Mouse (Mus musculus): ENCODE results near the gene Fkbp14. TPM values are rescaled to one million over a fixed set of nuclear protein-coding genes. Genes with fewer than 3 reads are reported as not detected.

The Fkbp14 gene
- polyA plus RNA-seq, 1 experiment from 2014 or later: 8.1 TPM

DNA sequence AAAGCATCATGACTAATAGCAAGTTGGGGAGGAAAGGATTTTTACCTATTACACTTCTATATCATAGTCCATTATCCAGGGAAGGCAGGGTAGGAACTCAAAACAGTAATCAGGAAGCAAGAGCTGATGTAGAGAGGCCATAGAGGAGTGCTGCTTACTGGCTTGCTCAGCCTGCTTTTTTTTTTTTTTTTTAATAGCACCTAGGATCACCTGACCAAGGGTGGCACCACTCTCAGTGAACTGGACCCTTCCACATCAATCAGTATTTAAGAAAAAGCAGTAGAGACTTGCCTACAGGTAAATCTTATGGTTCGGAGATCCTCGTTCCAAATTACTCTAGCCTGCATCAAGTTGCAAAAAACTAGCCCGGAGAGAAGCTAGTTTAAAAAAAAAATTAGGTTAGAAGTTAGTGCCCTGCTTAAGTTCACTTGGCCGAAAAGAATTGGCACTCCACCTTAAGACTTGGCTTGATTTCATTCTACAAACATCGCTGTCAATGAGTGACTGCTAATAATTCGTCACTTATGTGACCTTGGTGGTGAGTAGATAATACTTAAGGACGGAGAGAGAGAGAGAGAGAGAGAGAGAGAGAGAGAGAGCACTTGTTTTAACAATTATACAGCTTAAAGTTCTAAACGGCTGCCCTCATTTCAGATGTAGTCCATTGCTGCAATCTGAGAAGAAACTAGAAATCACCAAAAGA, 3.2 kb downstream of the Fkbp14 start:
- H3K4me3 ChIP-seq (ENCODE audit: low read depth, low read length): peak overlapping the region; percentile 54
- peak overlapping the region; percentile 79 for H3K4me2 ChIP-seq (ENCODE audit: low read length)
- WGBS: 61% methylated on average over 8 of the region's 8 CpGs
- H3K9me3 ChIP-seq (replicated peaks; ENCODE audit: control insufficient read depth, low read length, poor library complexity, severe bottlenecking): no peaks in the 10 kb centered on the region
- no peak overlapping the region for H3K9ac ChIP-seq (ENCODE audit: low read depth, low read length)
- peaks cover 26% of the 10 kb centered on the region for H3K4me1 ChIP-seq (ENCODE audit: control insufficient read depth, insufficient read depth, low read length)
- H3K27me3 ChIP-seq (ENCODE audit: control insufficient read depth, insufficient read depth, low read depth, low read length): no peaks in the 10 kb centered on the region
- H3K36me3 ChIP-seq (ENCODE audit: control insufficient read depth, insufficient read depth, low read length): no peaks in the 10 kb centered on the region
- no peak for ATAC-seq
- H3K27ac ChIP-seq (ENCODE audit: low read length): no peak overlapping the region

DNA sequence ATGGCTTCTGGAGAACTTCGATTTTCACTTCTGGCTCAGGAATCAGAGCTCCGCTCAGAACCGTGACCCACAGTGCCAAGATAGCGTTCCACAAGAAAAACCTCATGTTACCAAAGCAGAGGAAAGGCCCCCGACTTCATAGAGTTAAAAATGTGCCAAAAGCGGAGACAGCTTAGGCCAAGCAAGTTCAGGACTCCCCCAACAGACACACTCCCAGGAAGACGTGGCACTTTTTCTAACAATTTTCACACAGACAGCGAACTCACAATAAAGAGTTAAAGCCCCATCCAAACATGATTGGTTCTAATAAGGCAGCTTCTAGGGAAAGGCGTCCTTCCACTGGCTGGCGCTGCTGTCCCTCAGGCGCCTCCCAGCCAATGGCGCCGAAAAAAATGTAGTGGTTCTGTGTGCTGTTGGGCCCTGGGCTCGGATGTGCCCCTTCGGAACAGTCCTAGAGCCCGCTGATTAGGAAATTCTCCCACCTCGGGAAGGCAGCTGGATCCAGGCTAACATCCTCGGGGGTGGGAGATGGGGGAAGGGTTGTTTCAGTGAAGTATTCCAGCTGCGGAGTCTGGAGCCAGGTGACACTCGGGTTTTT, 4.1 kb downstream of the Fkbp14 start:
- H3K27me3 ChIP-seq (ENCODE audit: control insufficient read depth, insufficient read depth, low read depth, low read length): no peaks in the 10 kb centered on the region
- WGBS: 0% methylated on average over 20 of the region's 20 CpGs
- H3K4me2 ChIP-seq (ENCODE audit: low read length): peak overlapping the region; percentile 79
- no peaks in the 10 kb centered on the region for H3K9me3 ChIP-seq (replicated peaks; ENCODE audit: control insufficient read depth, low read length, poor library complexity, severe bottlenecking)
- ATAC-seq: peak; percentile 93
- H3K36me3 ChIP-seq (ENCODE audit: control insufficient read depth, insufficient read depth, low read length): no peaks in the 10 kb centered on the region
- H3K4me1 ChIP-seq (ENCODE audit: control insufficient read depth, insufficient read depth, low read length): peaks cover 26% of the 10 kb centered on the region
- H3K4me3 ChIP-seq (ENCODE audit: low read depth, low read length): peak overlapping the region; percentile 54
- H3K27ac ChIP-seq (ENCODE audit: low read length): peak overlapping the region; percentile 75
- H3K9ac ChIP-seq (ENCODE audit: low read depth, low read length): peak overlapping the region; percentile 67

DNA sequence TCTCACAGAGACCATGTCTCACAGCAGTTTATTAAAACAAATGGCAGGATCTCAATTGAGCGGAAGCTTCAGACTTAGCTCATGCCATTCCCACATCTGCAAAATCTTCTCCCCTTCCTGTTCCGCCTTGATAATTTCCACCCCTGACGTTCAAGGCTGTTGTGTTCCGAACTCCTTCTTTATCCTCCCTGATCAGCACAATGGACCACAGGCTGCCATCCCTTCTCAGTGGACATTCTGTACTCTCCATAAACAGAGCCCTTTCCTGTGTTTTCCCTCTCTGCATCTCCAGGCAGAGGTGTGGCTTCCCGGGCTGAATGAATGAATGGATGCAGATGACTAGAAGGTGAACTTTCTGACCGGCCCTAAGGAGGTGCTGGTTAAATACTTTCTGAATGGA, 5.3 kb downstream of the Fkbp14 start:
- no peak overlapping the region for H3K27ac ChIP-seq (ENCODE audit: low read length)
- no peak overlapping the region for H3K4me3 ChIP-seq (ENCODE audit: low read depth, low read length)
- no peaks in the 10 kb centered on the region for H3K36me3 ChIP-seq (ENCODE audit: control insufficient read depth, insufficient read depth, low read length)
- WGBS: 46% methylated on average over 6 of the region's 6 CpGs
- H3K9ac ChIP-seq (ENCODE audit: low read depth, low read length): no peak overlapping the region
- 0 out of 2 replicates have a peak overlapping the region, but pooled peaks have one; percentile 1 for H3K4me2 ChIP-seq (ENCODE audit: low read length)
- no peak for ATAC-seq
- H3K9me3 ChIP-seq (replicated peaks; ENCODE audit: control insufficient read depth, low read length, poor library complexity, severe bottlenecking): no peaks in the 10 kb centered on the region
- no peaks in the 10 kb centered on the region for H3K27me3 ChIP-seq (ENCODE audit: control insufficient read depth, insufficient read depth, low read depth, low read length)
- peaks cover 21% of the 10 kb centered on the region for H3K4me1 ChIP-seq (ENCODE audit: control insufficient read depth, insufficient read depth, low read length)

DNA sequence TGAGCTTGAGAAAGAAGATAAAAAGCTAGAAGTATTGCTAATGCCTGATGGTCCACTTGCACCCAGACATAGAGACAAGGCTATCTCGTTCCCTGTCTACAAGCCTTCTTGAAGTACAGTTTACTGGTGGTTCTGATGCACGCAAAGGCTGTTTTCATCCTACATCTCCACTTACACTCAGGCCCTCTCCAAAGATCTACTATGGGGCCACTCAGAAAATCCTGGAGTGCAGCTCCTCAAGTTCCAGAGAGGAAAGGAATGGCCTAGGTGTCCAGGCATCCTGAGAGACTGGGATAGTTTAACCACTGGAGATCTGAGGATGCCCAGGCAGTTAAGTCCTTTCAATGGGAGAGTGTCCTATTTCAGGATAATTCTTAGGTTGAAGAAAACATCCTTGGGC, 6.4 kb downstream of the Fkbp14 start:
- Histone ChIP-seq H3K9ac (ENCODE audit: low read depth, low read length) (no peak overlapping the region), H3K4me2 (ENCODE audit: low read length) (no peak overlapping the region), H3K27me3 (ENCODE audit: control insufficient read depth, insufficient read depth, low read depth, low read length) (no peaks in the 10 kb centered on the region), H3K4me3 (ENCODE audit: low read depth, low read length) (no peak overlapping the region), H3K4me1 (ENCODE audit: control insufficient read depth, insufficient read depth, low read length) (peaks cover 10% of the 10 kb centered on the region), H3K36me3 (ENCODE audit: control insufficient read depth, insufficient read depth, low read length) (no peaks in the 10 kb centered on the region), H3K9me3 (replicated peaks; ENCODE audit: control insufficient read depth, low read length, poor library complexity, severe bottlenecking) (no peaks in the 10 kb centered on the region), H3K27ac (ENCODE audit: low read length) (no peak overlapping the region)
- WGBS: 95% methylated on average over 2 of the region's 2 CpGs
- no peak for ATAC-seq

DNA sequence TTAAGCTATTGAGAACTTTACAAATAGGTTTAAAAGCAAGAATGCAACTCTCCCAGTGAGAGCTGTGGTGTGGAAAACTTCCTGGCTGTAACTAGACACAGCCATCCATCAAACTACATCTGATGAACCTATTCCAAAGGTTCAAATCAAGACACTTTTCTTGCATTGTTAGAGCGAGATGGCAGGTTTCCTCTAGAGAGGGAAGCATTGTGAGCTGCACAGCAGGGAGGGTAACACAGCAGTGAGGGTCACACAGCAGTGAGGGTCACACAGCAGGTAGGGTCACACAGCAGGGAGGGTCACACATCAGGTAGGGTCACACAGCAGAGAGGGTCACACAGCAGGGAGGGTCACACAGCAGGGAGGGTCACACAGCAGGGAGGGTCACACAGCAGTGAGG, 8.9 kb downstream of the Fkbp14 start:
- H3K9ac ChIP-seq (ENCODE audit: low read depth, low read length): no peak overlapping the region
- no peak overlapping the region for H3K4me2 ChIP-seq (ENCODE audit: low read length)
- peaks cover 2% of the 10 kb centered on the region; the same call in 1 of the 2 replicates for H3K4me1 ChIP-seq (ENCODE audit: control insufficient read depth, insufficient read depth, low read length)
- no peak for ATAC-seq
- no peaks in the 10 kb centered on the region for H3K27me3 ChIP-seq (ENCODE audit: control insufficient read depth, insufficient read depth, low read depth, low read length)
- no peak overlapping the region for H3K27ac ChIP-seq (ENCODE audit: low read length)
- no peak overlapping the region for H3K4me3 ChIP-seq (ENCODE audit: low read depth, low read length)
- no peaks in the 10 kb centered on the region for H3K9me3 ChIP-seq (replicated peaks; ENCODE audit: control insufficient read depth, low read length, poor library complexity, severe bottlenecking)
- 37% methylated on average over 1 of the region's 1 CpGs for WGBS
- no peaks in the 10 kb centered on the region for H3K36me3 ChIP-seq (ENCODE audit: control insufficient read depth, insufficient read depth, low read length)

DNA sequence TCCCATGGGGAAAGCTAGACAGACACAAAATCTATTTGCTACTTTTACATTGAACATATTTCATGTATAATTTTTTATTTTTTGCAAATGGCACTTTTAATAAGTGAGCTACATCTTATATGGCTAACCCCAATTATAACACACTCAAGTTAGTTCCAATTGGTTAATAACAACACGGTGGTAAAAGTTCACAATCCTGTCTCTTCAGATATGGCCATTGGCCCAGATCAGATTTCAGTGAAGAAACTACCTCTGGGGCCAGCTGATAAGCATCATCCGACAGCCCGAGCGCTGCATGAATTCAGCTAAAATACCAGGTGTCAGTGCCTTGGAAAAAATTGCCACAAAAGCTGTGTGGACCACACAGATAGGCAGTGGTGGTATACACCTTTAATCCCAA, 9.4 kb downstream of the Fkbp14 start:
- no peak overlapping the region for H3K27ac ChIP-seq (ENCODE audit: low read length)
- H3K9me3 ChIP-seq (replicated peaks; ENCODE audit: control insufficient read depth, low read length, poor library complexity, severe bottlenecking): no peaks in the 10 kb centered on the region
- no peak overlapping the region for H3K4me3 ChIP-seq (ENCODE audit: low read depth, low read length)
- H3K4me1 ChIP-seq (ENCODE audit: control insufficient read depth, insufficient read depth, low read length): peaks cover 2% of the 10 kb centered on the region; the same call in 1 of the 2 replicates
- no peak overlapping the region for H3K4me2 ChIP-seq (ENCODE audit: low read length)
- 92% methylated on average over 4 of the region's 4 CpGs for WGBS
- no peak for ATAC-seq
- no peaks in the 10 kb centered on the region for H3K27me3 ChIP-seq (ENCODE audit: control insufficient read depth, insufficient read depth, low read depth, low read length)
- no peaks in the 10 kb centered on the region for H3K36me3 ChIP-seq (ENCODE audit: control insufficient read depth, insufficient read depth, low read length)
- no peak overlapping the region for H3K9ac ChIP-seq (ENCODE audit: low read depth, low read length)

DNA sequence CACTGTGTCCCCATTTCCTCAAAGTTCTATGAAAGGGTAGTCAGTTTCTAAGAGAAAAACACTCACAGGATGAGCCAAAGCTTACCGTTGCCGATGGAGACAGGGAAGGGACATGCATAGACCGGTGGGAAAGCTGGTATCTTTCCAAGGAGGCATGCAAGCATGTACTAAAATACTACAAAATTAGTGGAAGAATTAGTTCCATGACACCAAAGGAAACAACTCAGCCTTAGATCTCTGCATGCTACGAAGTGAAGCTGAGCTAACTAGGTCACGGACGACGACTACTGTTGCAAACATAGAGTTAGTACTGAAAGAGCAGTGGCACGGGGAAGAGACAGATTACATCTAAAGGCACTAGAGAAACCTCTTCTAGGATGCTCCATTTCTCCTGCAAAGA, 10.2 kb downstream of the Fkbp14 start:
- WGBS: 70% methylated on average over 8 of the region's 8 CpGs
- Histone ChIP-seq H3K36me3 (ENCODE audit: control insufficient read depth, insufficient read depth, low read length) (no peaks in the 10 kb centered on the region), H3K27ac (ENCODE audit: low read length) (no peak overlapping the region), H3K4me1 (ENCODE audit: control insufficient read depth, insufficient read depth, low read length) (peaks cover under 1% of the 10 kb centered on the region; the same call in 1 of the 2 replicates), H3K27me3 (ENCODE audit: control insufficient read depth, insufficient read depth, low read depth, low read length) (no peaks in the 10 kb centered on the region), H3K9ac (ENCODE audit: low read depth, low read length) (no peak overlapping the region), H3K9me3 (replicated peaks; ENCODE audit: control insufficient read depth, low read length, poor library complexity, severe bottlenecking) (no peaks in the 10 kb centered on the region), H3K4me3 (ENCODE audit: low read depth, low read length) (no peak overlapping the region), H3K4me2 (ENCODE audit: low read length) (no peak overlapping the region)
- ATAC-seq: no peak

DNA sequence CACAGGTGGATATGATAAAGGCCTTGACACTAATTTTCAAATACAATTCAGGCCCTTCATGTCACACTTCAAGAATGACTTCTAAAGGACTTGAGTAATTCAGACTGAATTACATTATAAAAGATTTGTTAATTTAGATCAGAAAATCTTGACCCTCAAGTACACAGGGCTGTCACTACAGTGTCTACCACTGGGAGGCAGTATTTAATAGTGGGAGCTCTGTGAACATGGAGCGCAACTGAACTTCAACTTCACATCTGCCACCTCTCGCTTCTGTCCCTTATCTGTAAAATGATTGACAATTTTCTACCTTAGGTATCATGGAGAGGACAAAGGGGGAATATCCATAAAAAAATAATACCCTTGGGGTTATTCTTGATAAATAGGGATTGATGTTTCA, 10.9 kb downstream of the Fkbp14 start:
- no peaks in the 10 kb centered on the region for H3K27me3 ChIP-seq (ENCODE audit: control insufficient read depth, insufficient read depth, low read depth, low read length)
- ATAC-seq: no peak
- no peak overlapping the region for H3K9ac ChIP-seq (ENCODE audit: low read depth, low read length)
- no peak overlapping the region for H3K27ac ChIP-seq (ENCODE audit: low read length)
- no peak overlapping the region for H3K4me2 ChIP-seq (ENCODE audit: low read length)
- H3K4me1 ChIP-seq (ENCODE audit: control insufficient read depth, insufficient read depth, low read length): no peaks in the 10 kb centered on the region
- H3K36me3 ChIP-seq (ENCODE audit: control insufficient read depth, insufficient read depth, low read length): no peaks in the 10 kb centered on the region
- 23% methylated on average over 2 of the region's 2 CpGs for WGBS
- no peaks in the 10 kb centered on the region for H3K9me3 ChIP-seq (replicated peaks; ENCODE audit: control insufficient read depth, low read length, poor library complexity, severe bottlenecking)
- H3K4me3 ChIP-seq (ENCODE audit: low read depth, low read length): no peak overlapping the region

DNA sequence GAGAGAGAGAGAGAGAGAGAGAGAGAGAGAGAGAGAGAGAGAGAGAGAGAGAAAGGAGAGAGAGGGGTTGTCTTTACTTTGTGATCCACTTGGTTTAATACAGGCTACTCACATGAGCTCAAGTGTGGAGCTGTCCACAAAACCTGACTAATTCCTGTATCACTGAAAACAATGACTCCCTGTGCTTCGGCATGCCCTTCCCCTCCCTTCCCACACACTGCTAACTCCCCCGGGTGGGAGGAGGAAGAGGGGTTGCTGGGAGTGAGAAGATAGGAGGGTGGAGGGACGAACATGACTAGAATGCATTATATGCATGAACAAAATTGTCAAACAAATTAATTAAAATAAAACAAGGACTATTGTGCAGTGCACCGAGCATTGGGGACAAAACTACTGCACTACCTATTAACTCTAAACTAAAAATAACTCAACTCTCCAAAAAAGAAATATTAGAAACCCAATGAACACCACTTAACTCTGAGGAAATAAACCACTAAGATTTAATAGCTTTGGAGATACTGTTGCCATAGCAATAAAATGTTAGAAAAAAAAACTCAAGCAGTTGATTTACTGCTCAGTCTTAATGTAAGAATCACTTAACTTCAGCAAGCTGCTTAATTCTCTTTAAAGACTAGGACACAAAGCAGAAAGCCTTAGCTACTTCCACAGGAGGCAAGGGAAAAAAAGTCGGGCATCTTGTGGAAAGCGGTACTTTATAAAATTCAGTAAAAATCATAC, 23.7 kb downstream of the Fkbp14 start:
- 16% methylated on average over 6 of the region's 6 CpGs for WGBS
- Histone ChIP-seq H3K4me1 (ENCODE audit: control insufficient read depth, insufficient read depth, low read length) (peaks cover 25% of the 10 kb centered on the region), H3K27ac (ENCODE audit: low read length) (no peak overlapping the region), H3K4me3 (ENCODE audit: low read depth, low read length) (no peak overlapping the region), H3K9me3 (replicated peaks; ENCODE audit: control insufficient read depth, low read length, poor library complexity, severe bottlenecking) (no peaks in the 10 kb centered on the region), H3K27me3 (ENCODE audit: control insufficient read depth, insufficient read depth, low read depth, low read length) (no peaks in the 10 kb centered on the region), H3K36me3 (ENCODE audit: control insufficient read depth, insufficient read depth, low read length) (no peaks in the 10 kb centered on the region), H3K4me2 (ENCODE audit: low read length) (no peak overlapping the region), H3K9ac (ENCODE audit: low read depth, low read length) (no peak overlapping the region)
- no peak; the same call in 1 of the 2 replicates for ATAC-seq
